Comparison of ENCODE assay signal across 17 mouse cellular contexts in the genomic region with DNA sequence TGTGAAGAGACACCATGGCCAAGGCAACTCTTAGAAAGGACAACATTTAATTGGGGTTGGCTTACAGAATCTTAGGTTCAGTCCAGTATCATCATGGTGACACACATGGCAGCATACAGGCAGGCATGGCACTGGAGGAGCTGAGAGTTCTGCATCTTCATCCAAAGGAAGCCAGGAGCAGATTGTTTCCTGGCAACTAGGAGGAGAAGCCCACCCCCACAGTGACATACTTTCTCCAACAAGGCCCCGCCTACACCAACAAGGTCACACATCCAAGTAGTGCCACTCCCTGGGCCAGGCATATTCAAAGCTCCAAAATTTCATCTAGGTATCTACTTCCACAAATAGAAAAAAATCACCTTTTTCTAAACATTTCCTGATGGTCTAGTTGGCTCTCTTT.
"Had no signal": no experiment of that assay in that cellular context is flagged by ENCODE, and none has a peak within 500 bp of the region (broad histone marks: within the 10 kb centered on the region; RNA-seq: fewer than 3 reads in every experiment).

No protein-coding gene starts in this region.

- ATAC-seq: liver, postnatal 0 days; lung, postnatal 0 days; midbrain, embryonic 13.5 days; midbrain, embryonic 15.5 days had no signal

- DNase-seq: liver, postnatal 0 days; lung, adult 2 months; lung, postnatal 14 days; lung, postnatal 36 days; right cerebral cortex, postnatal 25 days; thymus, adult 18-20 months; thymus, postnatal 14 days; thymus, postnatal 36 days had no signal

- H3K4me3 ChIP-seq: lung, embryonic 15.5 days; megakaryocyte, embryonic 14.5 days; midbrain, embryonic 13.5 days; midbrain, embryonic 15.5 days; neural tube, embryonic 12.5 days; stomach, embryonic 15.5 days had no signal

- H3K27ac ChIP-seq: lung, embryonic 15.5 days; macrophage; midbrain, embryonic 13.5 days; midbrain, embryonic 15.5 days; neural tube, embryonic 12.5 days; stomach, embryonic 15.5 days; stomach, postnatal 0 days had no signal
